Mouse (Mus musculus) cerebellum, adult 2 months (tissue): ENCODE data around the gene 2410137M14Rik. TPM values are rescaled to one million over a fixed set of nuclear protein-coding genes. Genes with fewer than 3 reads are reported as not detected.
"Not testable (repeated sequence)": the region's sequence is repeated elsewhere in the genome, so short reads cannot be mapped to it uniquely, and the experiment has no call there.

ENCODE experiments used
- DNase-seq, 2 experiments: peaks; one replicate each; pipeline ENCODE4 v3.0.0; 2021
- H3K27ac ChIP-seq: fragments of 200-500 bp; 2 replicates; pipeline ENCODE4 v1.5.1; 2012; ENCODE audit warnings: low read length, control low read depth, inconsistent platforms; ENCODE audit not compliant: insufficient read depth
- H3K27me3 ChIP-seq: fragments of 200-500 bp; 2 replicates; pipeline ENCODE4 v1.6.1; 2012; ENCODE audit warnings: inconsistent platforms, mild to moderate bottlenecking, low read length, moderate library complexity; ENCODE audit not compliant: control insufficient read depth, insufficient read depth
- H3K4me1 ChIP-seq: fragments of 200-500 bp; 2 replicates; pipeline ENCODE4 v1.6.1; 2011; ENCODE audit warnings: low read length; ENCODE audit not compliant: control insufficient read depth, insufficient read depth
- H3K4me3 ChIP-seq: fragments of 200-500 bp; replicated peaks from 2 replicates; pipeline ENCODE3; 2011; ENCODE audit warnings: mild to moderate bottlenecking, low read depth, low read length, control low read depth; ENCODE audit not compliant: insufficient read depth
- CTCF ChIP-seq: fragments of 200-500 bp; IDR thresholded peaks from 2 replicates; pipeline ENCODE4 v1.5.1; 2011; ENCODE audit warnings: low read depth, mild to moderate bottlenecking, control low read depth, low read length, moderate library complexity, borderline replicate concordance; ENCODE audit not compliant: insufficient read depth
- POLR2A ChIP-seq: fragments of 200-500 bp; IDR thresholded peaks from 2 replicates; pipeline ENCODE4 v1.6.1; 2011; ENCODE audit warnings: low read length, control low read depth, borderline replicate concordance; ENCODE audit not compliant: insufficient read depth
- WGBS: fragments of 180-500 bp; shearing (Covaris S2); methylation state at CpG from one replicate; pipeline ENCODE4 v1.1.7; 2018; 5-methylcytosine and 5-hydroxymethylcytosine counted together
- polyA plus RNA-seq: library from polyadenylated mRNA; depleted of rRNA; stranded (reverse); fragments of >200 nt; gene quantifications from 2 replicates; pipeline ENCODE4 v1.2.3, GENCODE M21; 2012

2410137M14Rik gene
- polyA plus RNA-seq, 1 experiment, result 0.29 TPM

DNA sequence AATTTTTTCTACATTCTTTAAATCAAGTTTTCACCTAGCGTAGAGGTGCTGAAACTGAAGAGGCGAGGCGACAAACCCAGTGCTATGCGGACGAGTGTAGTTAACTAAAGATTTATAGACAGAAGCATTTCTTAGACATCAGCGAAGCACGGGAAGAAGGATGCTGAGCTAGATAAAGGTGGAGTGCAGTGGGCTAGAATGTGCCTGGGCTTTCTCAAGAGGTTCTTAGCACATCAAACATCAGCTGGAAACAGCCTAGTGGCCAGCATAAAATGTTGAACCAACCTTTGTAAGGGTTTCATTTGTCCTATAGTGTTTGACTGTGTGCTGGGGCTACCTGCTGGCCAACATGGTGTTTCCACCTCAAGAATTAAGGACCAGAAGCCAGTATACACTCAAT lies 19.8 kb upstream of the 2410137M14Rik start, which contains the start of gene Zfp57:
Gene Zfp57 (plus strand): TSS at position 301 of the 400 bp plus-strand sequence.
- no peak for DNase-seq
- Histone ChIP-seq H3K27me3 (no peaks in the 10 kb centered on the region), H3K4me1 (no peaks in the 10 kb centered on the region), H3K27ac (no peak within 1 kb of the TSS), H3K4me3 (no peak within 1 kb of the TSS)
- WGBS, result 98% methylated on average over 7 of the region's 7 CpGs
- TF ChIP-seq CTCF (no peak), POLR2A (no peak)

DNA sequence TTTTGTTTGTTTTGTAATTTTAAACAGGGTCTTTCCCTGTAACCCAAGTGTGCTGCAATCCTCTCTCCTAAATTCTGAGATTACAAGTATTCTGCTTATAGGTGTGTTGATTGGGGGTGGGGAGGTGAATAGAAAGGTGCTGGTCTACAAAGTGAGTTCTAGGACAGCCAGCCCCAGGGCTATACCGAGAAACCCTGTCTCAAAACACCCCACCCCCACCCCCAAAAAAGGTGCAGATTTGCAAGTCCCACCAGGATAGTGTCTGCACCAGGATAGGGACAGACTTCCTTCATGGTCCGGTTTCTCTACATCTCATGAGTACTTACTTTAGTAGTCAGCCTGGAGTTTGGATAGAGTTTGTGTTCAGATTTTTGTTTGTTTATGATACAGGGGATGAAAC lies 17.4 kb upstream of the 2410137M14Rik start:
- Histone ChIP-seq H3K4me1 (no peaks in the 10 kb centered on the region), H3K4me3 (no peak overlapping the region), H3K27me3 (no peaks in the 10 kb centered on the region), H3K27ac (no peak overlapping the region)
- WGBS, result 63% methylated on average over 2 of the region's 2 CpGs
- no peak for DNase-seq
- TF ChIP-seq POLR2A, result no peak
- TF ChIP-seq CTCF, result no peak

DNA sequence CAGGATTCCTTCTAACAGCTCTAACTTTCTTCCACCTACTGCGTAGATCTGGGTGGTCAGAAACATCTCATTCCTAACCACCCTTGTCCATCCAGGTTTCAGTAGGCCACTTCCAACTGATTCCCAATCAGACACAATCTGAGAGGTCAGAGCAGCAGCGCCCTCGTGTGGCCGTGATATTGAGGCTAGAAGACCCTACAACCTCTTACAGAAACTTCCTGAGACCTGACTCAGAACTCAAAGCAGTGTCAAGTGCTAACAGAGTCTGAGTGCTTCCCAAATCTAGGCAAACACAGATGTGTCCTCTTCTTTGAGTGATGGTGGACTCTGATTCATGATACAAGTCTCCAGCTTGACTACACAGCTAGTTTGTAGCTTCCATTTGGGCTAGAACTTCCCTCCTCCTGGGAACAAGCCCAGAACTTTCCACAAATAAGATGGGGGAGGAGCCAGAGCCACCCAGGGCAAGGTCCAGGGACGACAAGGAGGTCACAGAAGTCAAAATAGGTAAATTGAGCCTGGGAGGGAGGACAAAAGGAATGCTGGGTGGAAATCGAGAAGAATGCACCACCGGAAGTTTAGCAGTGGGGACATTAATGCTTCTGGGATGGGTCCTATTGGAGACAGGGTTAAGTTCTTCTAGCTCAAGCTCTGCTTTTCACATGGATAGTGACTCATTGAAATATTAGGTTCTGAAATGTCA lies 16.1 kb upstream of the 2410137M14Rik start:
- TF ChIP-seq CTCF, result peak; percentile 69
- no peak for TF ChIP-seq POLR2A
- Histone ChIP-seq H3K4me1 (no peaks in the 10 kb centered on the region), H3K4me3 (no peak overlapping the region), H3K27ac (no peak overlapping the region), H3K27me3 (no peaks in the 10 kb centered on the region)
- DNase-seq, result peak; percentile 67 to 74
- 32% methylated on average over 7 of the region's 7 CpGs for whole genome bisulfite sequencing

DNA sequence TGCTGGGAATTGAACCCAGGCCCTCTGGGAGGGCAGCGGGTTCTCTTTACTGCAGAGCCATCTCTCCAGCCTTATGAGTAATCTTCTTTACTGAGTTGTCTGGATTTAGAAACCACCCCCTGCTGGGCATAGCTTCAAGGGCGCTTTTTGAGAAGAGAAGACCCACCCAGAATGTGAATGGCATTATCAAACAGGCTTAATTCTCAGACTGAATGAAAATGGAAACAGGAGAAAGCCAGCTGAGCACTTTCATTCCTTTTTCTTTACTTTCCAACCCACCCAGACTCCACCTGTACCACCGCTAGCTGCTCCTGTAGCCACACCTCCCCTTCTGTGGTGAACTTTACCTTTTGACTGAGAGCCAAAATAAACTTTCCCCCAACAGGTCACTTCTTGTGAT lies 14.4 kb upstream of the 2410137M14Rik start:
- DNase-seq, result no peak
- Histone ChIP-seq H3K4me1 (no peaks in the 10 kb centered on the region), H3K27me3 (no peaks in the 10 kb centered on the region), H3K27ac (no peak overlapping the region), H3K4me3 (no peak overlapping the region)
- no peak for TF ChIP-seq POLR2A
- no peak for TF ChIP-seq CTCF
- WGBS, result 69% methylated on average over 3 of the region's 3 CpGs

DNA sequence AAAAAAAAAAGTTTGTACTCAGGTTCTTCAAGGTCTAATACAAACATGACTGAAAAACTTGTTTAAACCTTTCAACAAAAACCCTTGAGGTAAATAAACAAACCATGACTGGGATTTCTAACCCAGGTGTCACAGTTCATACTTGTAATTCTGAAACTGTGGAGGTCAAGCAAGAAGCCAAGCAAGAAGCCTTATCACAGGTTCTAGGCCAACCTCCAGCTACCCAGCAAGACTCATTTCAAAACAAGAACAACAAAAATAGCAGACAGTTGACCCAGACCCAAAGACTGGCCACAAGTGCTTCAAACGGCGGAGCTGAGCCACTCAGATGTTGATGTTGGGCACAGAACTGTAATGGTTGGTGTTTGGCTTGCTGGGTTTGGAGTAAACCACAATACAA lies 13.5 kb upstream of the 2410137M14Rik start:
- Histone ChIP-seq H3K27ac (no peak overlapping the region), H3K4me3 (no peak overlapping the region), H3K27me3 (no peaks in the 10 kb centered on the region), H3K4me1 (no peaks in the 10 kb centered on the region)
- no peak for DNase-seq
- WGBS, result 93% methylated on average over 2 of the region's 2 CpGs
- TF ChIP-seq CTCF (no peak), POLR2A (no peak)

DNA sequence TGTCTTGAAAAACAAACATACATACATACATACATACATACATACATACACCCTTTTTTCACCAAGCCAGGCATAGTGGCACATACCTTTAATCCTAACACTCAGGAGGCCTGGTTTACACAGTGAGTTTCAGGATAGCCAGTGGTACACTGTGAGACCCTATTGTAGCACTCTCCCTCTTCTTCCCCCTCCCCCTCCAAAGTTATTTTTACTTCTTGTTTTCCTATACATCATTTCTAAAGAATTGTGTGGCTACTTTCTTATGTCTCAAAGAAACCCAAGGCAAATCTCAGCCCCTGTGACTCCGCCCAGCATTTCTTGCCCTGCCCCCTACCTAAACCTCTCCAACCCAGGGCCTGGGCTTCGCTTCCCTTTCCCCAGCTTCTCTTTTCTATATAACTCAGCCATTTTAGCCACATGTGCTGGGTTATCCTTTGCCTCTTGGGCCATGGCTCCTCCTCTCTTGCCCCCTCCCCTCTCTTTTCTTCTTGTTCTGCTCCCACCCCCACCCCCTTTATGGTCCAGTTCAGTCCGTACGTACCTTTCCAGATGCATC lies 12.8 kb upstream of the 2410137M14Rik start:
- no peak overlapping the region for H3K27ac ChIP-seq
- DNase-seq, result no peak
- H3K27me3 ChIP-seq, result no peaks in the 10 kb centered on the region
- no peak overlapping the region for H3K4me3 ChIP-seq
- TF ChIP-seq POLR2A (no peak), CTCF (no peak)
- H3K4me1 ChIP-seq, result no peaks in the 10 kb centered on the region
- WGBS, result 93% methylated on average over 4 of the region's 4 CpGs

DNA sequence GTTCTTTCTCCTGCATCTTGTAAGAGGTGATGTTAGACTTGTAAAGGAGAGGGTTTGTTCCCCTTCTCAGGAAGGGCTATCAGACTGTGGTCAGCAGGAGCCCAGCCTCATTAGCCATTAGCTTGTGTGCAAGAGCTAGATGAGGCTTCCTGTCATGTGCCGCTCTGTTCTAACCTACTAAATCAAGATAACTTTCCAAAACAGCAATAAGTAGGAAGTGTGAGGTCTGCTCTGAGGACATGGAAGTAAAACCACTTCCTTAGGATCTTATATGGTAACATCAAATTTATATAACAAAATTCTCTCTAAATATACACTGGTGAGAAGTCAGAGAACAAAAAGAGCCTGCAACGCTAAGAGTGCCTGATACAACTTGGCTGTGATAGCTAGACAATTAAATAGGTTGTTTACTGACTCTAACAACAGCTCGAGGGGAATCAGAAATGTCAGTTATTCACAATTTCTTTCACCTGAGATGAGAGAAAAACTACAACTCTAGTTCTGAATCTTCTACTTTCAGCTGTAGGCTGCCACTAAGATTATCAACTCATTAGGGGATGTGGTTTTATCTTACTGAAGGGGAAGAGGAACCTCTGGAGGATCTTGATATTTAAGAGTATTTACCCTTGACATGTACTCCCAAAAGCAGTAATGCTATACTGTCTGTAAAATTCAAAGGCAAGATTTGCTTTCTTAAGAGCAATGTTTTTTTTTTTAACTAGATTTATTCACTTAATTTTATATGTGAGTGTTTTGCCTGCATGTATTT lies 11.5 kb upstream of the 2410137M14Rik start:
- Histone ChIP-seq H3K27me3 (no peaks in the 10 kb centered on the region; the same call in 1 of the 2 replicates), H3K27ac (no peak overlapping the region), H3K4me3 (no peak overlapping the region), H3K4me1 (no peaks in the 10 kb centered on the region)
- 77% methylated on average over 3 of the region's 3 CpGs for WGBS
- TF ChIP-seq CTCF (no peak), POLR2A (no peak)
- DNase-seq, result no peak

DNA sequence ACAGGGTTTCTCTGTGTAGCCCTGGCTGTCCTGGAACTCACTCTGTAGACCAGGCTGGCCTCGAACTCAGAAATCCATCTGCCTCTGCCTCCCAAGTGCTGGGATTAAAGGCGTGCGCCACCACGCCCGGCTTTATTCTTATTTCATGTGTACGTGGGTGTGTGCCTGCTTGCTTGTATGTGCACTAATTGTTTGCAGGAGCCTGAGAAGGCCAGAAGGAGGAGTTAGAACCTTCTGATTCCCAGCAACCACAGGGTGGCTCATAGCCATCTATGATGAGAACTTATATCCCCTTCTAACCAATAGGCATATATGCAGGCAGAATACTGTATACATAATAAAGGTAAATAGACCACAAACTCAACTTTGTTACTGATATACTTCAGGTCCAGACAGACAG lies 9.6 kb upstream of the 2410137M14Rik start:
- not testable (repeated sequence) for H3K27me3 ChIP-seq, H3K4me3 ChIP-seq, DNase-seq, H3K27ac ChIP-seq, H3K4me1 ChIP-seq
- 92% methylated on average over 6 of the region's 6 CpGs for WGBS
